39 mouse cellular contexts compared by ENCODE assay signal in genomic region chr5:113281557-113281956, GRCm38 (mm10). TPM values are rescaled to one million over a fixed set of nuclear protein-coding genes. Genes with fewer than 3 reads are reported as not detected.
"Had no signal": no experiment of that assay in that cellular context is flagged by ENCODE, and none has a peak within 500 bp of the region (broad histone marks: within the 10 kb centered on the region; RNA-seq: fewer than 3 reads in every experiment).

No protein-coding gene starts in this region.

- H3K27ac ChIP-seq: heart, embryonic 13.5 days; heart, embryonic 15.5 days; hindbrain, embryonic 12.5 days; hindbrain, embryonic 14.5 days; hindbrain, embryonic 15.5 days; hindbrain, postnatal 0 days; intestine, embryonic 15.5 days; kidney, embryonic 15.5 days; kidney, postnatal 0 days; layer of hippocampus, adult 2 months; left cerebral cortex, adult 2 months had no signal

- DNase-seq: heart, postnatal 10 days; heart, postnatal 14 days; heart, postnatal 36 days; heart, postnatal 4 days; kidney, adult 11 months; kidney, adult 18-20 months; kidney, adult 2 months; kidney, adult 8-10 months; kidney, adult 9 months; kidney, postnatal 10 days; kidney, postnatal 14 days; kidney, postnatal 25 days; kidney, postnatal 36 days; kidney, postnatal 4 days; layer of hippocampus, adult 9-11 months; layer of hippocampus, postnatal 36 days had no signal

- H3K27me3 ChIP-seq: hindbrain, embryonic 15.5 days; intestine, embryonic 15.5 days had no signal

- H3K36me3 ChIP-seq: heart, embryonic 12.5 days; heart, embryonic 13.5 days; heart, embryonic 15.5 days; intestine, embryonic 15.5 days; kidney, embryonic 15.5 days had no signal

- ATAC-seq: hindbrain, embryonic 16.5 days; hindbrain, postnatal 0 days; inflammation-experienced regulatory T-cells, adult 6 months; intestine, postnatal 0 days had no signal

- H3K4me3 ChIP-seq: heart, embryonic 10.5 days; heart, embryonic 12.5 days; heart, embryonic 13.5 days; heart, embryonic 15.5 days; hindbrain, embryonic 12.5 days; hindbrain, embryonic 15.5 days; intestine, embryonic 15.5 days; kidney, embryonic 15.5 days; layer of hippocampus, adult 2 months; left cerebral cortex, adult 2 months had no signal

- H3K9me3 ChIP-seq: heart, embryonic 10.5 days; heart, embryonic 13.5 days; heart, embryonic 15.5 days; hindbrain, embryonic 12.5 days; hindbrain, embryonic 15.5 days; intestine, embryonic 15.5 days; kidney, embryonic 15.5 days had no signal

- H3K9ac ChIP-seq: heart, embryonic 12.5 days; heart, embryonic 13.5 days; heart, embryonic 15.5 days; hindbrain, embryonic 12.5 days; hindbrain, embryonic 14.5 days; hindbrain, embryonic 15.5 days; intestine, embryonic 15.5 days; kidney, embryonic 15.5 days had no signal

- H3K4me1 ChIP-seq: heart, embryonic 12.5 days; heart, embryonic 13.5 days; heart, embryonic 15.5 days; hindbrain, embryonic 15.5 days; intestine, embryonic 15.5 days had no signal

- H3K4me2 ChIP-seq: heart, embryonic 11.5 days; heart, embryonic 12.5 days; heart, embryonic 13.5 days; heart, embryonic 15.5 days; hindbrain, embryonic 14.5 days; hindbrain, embryonic 15.5 days; intestine, embryonic 15.5 days; kidney, embryonic 15.5 days had no signal

RNA-seq across cellular contexts. Expression of gene Sgsm1, which starts 29.0 kb away (rescaled TPM):
- polyA plus RNA-seq: inflammation-experienced regulatory T-cells, adult 6 months had no signal

RNA-seq across cellular contexts. Expression of gene Tmem211, which starts 54.8 kb away (rescaled TPM):
- polyA plus RNA-seq: heart, embryonic 10.5 days; heart, embryonic 11.5 days; heart, embryonic 12.5 days; heart, embryonic 13.5 days; heart, embryonic 14.5 days; heart, embryonic 15.5 days; heart, embryonic 16.5 days; heart, postnatal 0 days; hindbrain, embryonic 11.5 days; hindbrain, embryonic 14.5 days; hindbrain, embryonic 15.5 days; hindbrain, embryonic 16.5 days; inflammation-experienced regulatory T-cells, adult 6 months; intestine, embryonic 14.5 days; intestine, embryonic 15.5 days; intestine, postnatal 0 days; kidney, adult 2 months; large intestine, adult 2 months had no signal
